Mouse (Mus musculus) embryo, embryonic 11 days (tissue): ENCODE results near the gene Neb.
"Not testable (repeated sequence)": the region's sequence is repeated elsewhere in the genome, so short reads cannot be mapped to it uniquely, and the experiment has no call there.

Source experiments
- DNase-seq: peaks from one replicate; pipeline ENCODE4 v3.0.0-alpha.2; 2015

Gene Neb

GRCm38 (mm10) chr2:52174951-52175350 is 203.3 kb downstream of the Neb start:
- no peak for DNase-seq

- no peak for DNase-seq
Measured at GRCm38 (mm10) chr2:52169243-52170005, 208.8 kb downstream of the Neb start.

DNA sequence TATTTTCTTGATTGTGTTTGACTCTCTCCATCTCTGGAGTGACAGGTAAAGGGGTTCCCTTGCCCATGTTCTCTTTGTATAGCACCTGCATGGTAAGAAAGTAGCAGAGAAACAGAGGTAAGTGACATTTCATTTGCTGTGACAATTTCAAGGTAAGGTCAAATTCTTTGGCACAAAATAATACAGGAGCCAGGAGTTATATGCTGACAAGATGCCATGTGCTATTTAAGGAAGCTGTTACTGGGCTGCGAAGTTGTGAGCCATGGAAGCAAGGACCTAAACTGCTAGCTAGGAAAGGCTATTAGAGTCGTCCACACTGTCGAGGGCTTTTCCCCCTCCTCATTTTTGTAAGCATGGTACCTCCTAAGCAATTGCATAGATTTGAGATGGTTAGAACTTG is 225.2 kb downstream of the Neb start:
- no peak for DNase-seq

- no peak for DNase-seq
Measured at GRCm38 (mm10) chr2:52133351-52133750, 244.9 kb downstream of the Neb start.

DNA sequence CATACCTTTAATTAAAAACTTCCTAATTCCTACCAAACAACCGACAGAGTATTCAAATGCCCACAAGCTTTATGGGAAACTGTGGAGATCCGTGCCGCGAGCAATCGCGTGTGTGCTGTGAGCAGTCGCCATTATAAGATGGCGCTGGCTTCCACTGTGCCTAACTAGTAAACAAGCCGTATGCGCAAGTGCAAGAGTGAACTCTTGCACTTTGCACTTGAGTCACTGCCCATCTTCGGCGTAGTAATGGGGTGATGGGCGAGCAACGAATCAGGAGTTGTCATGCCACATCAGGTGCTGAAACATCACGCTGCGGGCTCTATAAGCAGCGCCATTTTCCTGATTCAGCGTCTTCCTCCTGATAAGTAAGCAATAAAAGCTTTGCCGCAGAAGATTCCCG is 246.9 kb downstream of the Neb start:
- DNase-seq: not testable (repeated sequence)

DNA sequence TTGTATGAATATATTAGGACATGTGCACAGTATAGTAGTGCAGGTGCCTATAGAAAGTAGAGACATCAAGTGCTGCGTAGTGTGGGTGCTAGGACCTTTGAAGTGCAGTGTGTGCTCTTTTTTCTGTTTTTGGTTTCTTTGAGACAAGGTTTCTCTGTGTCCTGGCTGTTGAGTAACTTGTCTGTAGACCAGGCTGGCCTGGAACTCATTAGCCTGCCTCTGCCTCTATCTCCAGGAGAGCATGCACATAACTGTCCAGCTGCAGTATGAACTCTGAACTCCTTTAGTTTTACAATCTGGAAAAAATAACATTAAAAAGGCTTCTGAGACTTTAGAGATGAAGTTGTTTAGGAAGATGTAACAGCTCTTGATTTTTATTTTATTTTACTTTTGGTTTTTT is 264.2 kb downstream of the Neb start:
- peak; percentile 18 for DNase-seq
